Mouse (Mus musculus): ENCODE measurements around the gene Ppp1r9a. TPM values are rescaled to one million over a fixed set of nuclear protein-coding genes. Genes with fewer than 3 reads are reported as not detected.

The Ppp1r9a gene
- polyA plus RNA-seq, 1 experiment from 2014 or later: 17.8 TPM

DNA sequence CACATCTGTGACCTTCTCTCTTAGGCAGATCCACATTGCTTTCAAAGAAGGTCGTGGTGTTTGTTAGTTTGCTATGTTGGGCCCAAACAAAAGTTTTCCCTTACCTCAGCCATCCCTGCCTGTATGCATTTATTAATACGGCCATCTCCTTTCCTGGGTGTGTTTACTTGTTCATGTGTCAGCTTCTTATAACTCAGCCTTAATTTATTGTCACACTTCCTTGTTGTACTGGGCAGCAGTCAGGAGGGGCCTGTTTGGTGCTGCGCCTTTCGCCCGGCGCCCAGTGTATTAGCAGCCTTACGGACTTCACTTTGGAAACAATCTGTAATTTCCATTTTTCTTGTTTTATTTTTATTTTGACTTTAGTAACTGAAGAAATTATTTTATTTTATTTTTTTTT, 201.5 kb downstream of the Ppp1r9a start:
- 90% methylated on average over 7 of the region's 7 CpGs for WGBS
- no peak overlapping the region for H3K4me3 ChIP-seq (ENCODE audit: low read depth, low read length)
- DNase-seq (ENCODE audit: low spot score, missing footprints): no peak
- no peak overlapping the region for H3K27ac ChIP-seq (ENCODE audit: low read depth, low read length)
- no peak overlapping the region for H3K9ac ChIP-seq (ENCODE audit: low read length)
- no peaks in the 10 kb centered on the region for H3K36me3 ChIP-seq (ENCODE audit: control insufficient read depth, insufficient read depth, low read length)
- no peak for ATAC-seq (ENCODE audit: low FRiP score)
- H3K27me3 ChIP-seq (ENCODE audit: control insufficient read depth, insufficient read depth, low read length): no peaks in the 10 kb centered on the region
- H3K9me3 ChIP-seq (ENCODE audit: control insufficient read depth, low read length): no peaks in the 10 kb centered on the region
- no peak overlapping the region for H3K4me2 ChIP-seq
- H3K4me1 ChIP-seq (ENCODE audit: control insufficient read depth, insufficient read depth, low read length): no peaks in the 10 kb centered on the region

DNA sequence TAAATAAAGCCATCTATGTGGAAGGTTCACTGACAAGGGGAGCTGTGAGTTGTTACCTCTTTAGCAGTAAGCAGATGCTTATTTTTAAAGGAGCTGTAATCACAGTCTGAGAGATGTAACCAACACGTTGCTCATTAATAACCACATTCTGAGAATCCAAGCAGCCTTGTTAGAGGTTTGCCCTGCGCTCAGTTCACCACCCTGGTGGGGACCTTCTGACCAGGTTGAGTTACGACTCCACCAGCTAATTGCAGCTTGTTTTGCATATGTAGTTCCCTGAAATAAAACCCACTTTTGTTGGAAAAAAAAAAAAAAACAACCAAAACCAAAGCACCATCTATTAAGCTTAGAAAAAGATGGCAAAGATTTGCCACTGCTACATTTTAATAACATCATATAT, 205.8 kb downstream of the Ppp1r9a start:
- DNase-seq (ENCODE audit: low spot score, missing footprints): no peak
- Histone ChIP-seq H3K4me2 (no peak overlapping the region), H3K4me1 (ENCODE audit: control insufficient read depth, insufficient read depth, low read length) (peaks cover 6% of the 10 kb centered on the region), H3K27me3 (ENCODE audit: control insufficient read depth, insufficient read depth, low read length) (no peaks in the 10 kb centered on the region), H3K9me3 (ENCODE audit: control insufficient read depth, low read length) (no peaks in the 10 kb centered on the region), H3K9ac (ENCODE audit: low read length) (no peak overlapping the region), H3K36me3 (ENCODE audit: control insufficient read depth, insufficient read depth, low read length) (no peaks in the 10 kb centered on the region), H3K4me3 (ENCODE audit: low read depth, low read length) (no peak overlapping the region), H3K27ac (ENCODE audit: low read depth, low read length) (no peak overlapping the region)
- WGBS: 58% methylated on average over 3 of the region's 3 CpGs
- ATAC-seq (ENCODE audit: low FRiP score): no peak

DNA sequence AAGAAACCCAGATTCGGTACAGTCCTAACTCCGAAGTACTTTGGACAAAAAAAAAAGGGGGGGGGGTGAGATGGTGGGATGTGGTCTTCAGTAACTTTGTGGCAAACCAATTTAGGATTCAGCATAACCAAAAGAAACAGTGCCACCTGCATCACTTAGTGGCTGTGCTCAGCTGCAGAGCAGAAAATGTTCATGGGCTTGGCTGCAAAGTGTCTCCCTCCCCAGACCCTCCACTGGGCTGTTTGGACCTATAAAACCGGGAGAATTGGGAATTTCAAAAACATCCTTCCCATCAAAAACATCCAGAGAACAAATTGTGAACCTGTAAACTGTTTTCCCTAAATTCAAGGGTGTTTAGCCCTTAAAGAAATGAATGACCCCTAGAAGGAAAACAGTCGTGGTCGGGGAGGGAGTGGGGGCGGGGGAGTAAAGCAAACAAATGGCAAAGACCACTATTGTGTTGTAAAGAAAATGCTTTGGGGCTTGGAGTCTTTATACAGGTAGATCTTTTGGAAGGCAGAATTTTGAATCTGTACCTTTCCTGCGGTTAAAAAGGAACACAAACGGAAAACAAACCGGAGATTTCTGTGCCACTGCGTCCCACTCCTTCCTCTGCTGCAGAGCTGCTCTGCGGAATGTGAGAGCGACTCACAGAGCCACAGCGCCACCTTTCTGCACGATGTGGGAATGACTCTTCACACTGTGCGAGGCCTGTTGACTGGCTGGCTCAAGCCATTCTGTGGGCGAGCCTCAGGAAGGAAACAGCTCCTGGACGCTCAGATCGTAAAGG, 207.4 kb downstream of the Ppp1r9a start:
- DNase-seq (ENCODE audit: low spot score, missing footprints): peak; percentile 98
- no peak overlapping the region for H3K27ac ChIP-seq (ENCODE audit: low read depth, low read length)

DNA sequence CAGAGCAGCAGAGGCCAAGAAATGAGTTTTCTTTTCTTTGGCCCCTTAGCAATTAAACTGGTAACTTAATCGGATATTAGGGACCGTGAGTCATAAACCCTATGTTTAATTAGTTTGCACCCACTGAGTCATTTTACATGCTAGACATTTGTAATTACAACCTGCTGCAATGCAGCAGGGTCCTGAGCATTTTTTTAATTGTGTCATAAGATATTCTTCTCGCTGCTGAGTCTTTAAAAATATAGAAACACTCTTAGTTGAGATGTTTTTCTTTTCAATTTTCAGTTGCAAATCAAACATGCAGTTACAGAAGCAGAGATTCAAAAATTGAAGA, 208.0 kb downstream of the Ppp1r9a start:
- Histone ChIP-seq H3K4me3 (ENCODE audit: low read depth, low read length) (no peak overlapping the region), H3K36me3 (ENCODE audit: control insufficient read depth, insufficient read depth, low read length) (no peaks in the 10 kb centered on the region), H3K27ac (ENCODE audit: low read depth, low read length) (no peak overlapping the region), H3K9me3 (ENCODE audit: control insufficient read depth, low read length) (no peaks in the 10 kb centered on the region), H3K9ac (ENCODE audit: low read length) (no peak overlapping the region), H3K4me1 (ENCODE audit: control insufficient read depth, insufficient read depth, low read length) (peaks cover 12% of the 10 kb centered on the region), H3K27me3 (ENCODE audit: control insufficient read depth, insufficient read depth, low read length) (no peaks in the 10 kb centered on the region), H3K4me2 (no peak overlapping the region)
- DNase-seq (ENCODE audit: low spot score, missing footprints) (no peak), ATAC-seq (ENCODE audit: low FRiP score) (no peak)
- WGBS: 35% methylated on average over 3 of the region's 3 CpGs

More for the DNA sequence above, 207.4 kb downstream of the Ppp1r9a start:
- 6% methylated on average over 18 of the region's 18 CpGs for WGBS
- H3K9me3 ChIP-seq (ENCODE audit: control insufficient read depth, low read length): no peaks in the 10 kb centered on the region
- H3K9ac ChIP-seq (ENCODE audit: low read length): peak overlapping the region; percentile 54
- H3K4me2 ChIP-seq: peak overlapping the region; percentile 52
- ATAC-seq (ENCODE audit: low FRiP score): peak; percentile 97
- no peaks in the 10 kb centered on the region for H3K36me3 ChIP-seq (ENCODE audit: control insufficient read depth, insufficient read depth, low read length)
- no peaks in the 10 kb centered on the region for H3K27me3 ChIP-seq (ENCODE audit: control insufficient read depth, insufficient read depth, low read length)
- H3K4me3 ChIP-seq (ENCODE audit: low read depth, low read length): peak overlapping the region; percentile 26
- H3K4me1 ChIP-seq (ENCODE audit: control insufficient read depth, insufficient read depth, low read length): peaks cover 12% of the 10 kb centered on the region

DNA sequence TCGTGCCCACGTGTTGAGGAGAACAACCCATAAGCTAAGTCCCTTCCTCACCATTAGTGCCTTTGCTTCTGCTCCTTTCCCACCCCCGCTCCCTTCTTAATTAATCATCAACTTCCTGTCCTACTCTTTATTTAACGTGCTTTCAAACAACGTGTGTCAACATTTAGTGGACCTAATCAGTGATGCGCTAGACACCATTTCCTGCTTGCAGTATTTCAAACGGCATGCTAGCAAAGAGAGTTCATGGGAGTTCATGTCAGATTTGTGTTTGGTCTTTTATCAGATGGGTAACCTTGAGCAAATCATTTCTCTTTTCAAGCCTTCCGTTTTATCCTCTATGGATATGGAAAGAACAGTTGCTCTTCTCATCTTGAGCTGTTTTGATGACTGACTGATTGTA, 210.4 kb downstream of the Ppp1r9a start:
- H3K36me3 ChIP-seq (ENCODE audit: control insufficient read depth, insufficient read depth, low read length): no peaks in the 10 kb centered on the region
- no peak overlapping the region for H3K4me3 ChIP-seq (ENCODE audit: low read depth, low read length)
- H3K4me1 ChIP-seq (ENCODE audit: control insufficient read depth, insufficient read depth, low read length): peaks cover 12% of the 10 kb centered on the region
- 73% methylated on average over 8 of the region's 8 CpGs for WGBS
- ATAC-seq (ENCODE audit: low FRiP score) (no peak), DNase-seq (ENCODE audit: low spot score, missing footprints) (no peak)
- H3K9ac ChIP-seq (ENCODE audit: low read length): no peak overlapping the region
- H3K27me3 ChIP-seq (ENCODE audit: control insufficient read depth, insufficient read depth, low read length): no peaks in the 10 kb centered on the region
- H3K9me3 ChIP-seq (ENCODE audit: control insufficient read depth, low read length): no peaks in the 10 kb centered on the region
- H3K4me2 ChIP-seq: no peak overlapping the region
- H3K27ac ChIP-seq (ENCODE audit: low read depth, low read length): no peak overlapping the region

DNA sequence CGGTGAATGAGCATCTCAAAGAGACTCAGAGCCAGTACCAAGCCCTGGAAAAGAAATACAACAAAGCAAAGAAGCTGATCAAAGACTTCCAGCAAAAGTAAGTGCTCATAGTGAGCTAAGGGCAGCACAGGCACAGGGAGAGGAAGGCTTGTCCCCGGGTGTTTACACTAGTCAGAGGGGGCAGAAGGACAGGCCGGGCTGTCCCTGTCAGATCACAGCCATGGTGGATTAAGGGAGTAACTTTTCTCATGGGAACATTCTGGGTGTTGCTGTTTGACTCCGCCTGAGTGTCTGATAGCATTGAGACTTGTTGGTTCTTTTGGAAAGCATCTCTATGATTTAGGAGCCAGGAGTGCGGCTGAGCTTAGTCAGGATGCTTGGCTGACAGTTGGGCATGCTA, 211.0 kb downstream of the Ppp1r9a start:
- no peak overlapping the region for H3K27ac ChIP-seq (ENCODE audit: low read depth, low read length)
- no peaks in the 10 kb centered on the region for H3K36me3 ChIP-seq (ENCODE audit: control insufficient read depth, insufficient read depth, low read length)
- no peak overlapping the region for H3K4me2 ChIP-seq
- DNase-seq (ENCODE audit: low spot score, missing footprints): no peak
- ATAC-seq (ENCODE audit: low FRiP score): no peak
- H3K4me3 ChIP-seq (ENCODE audit: low read depth, low read length): no peak overlapping the region
- no peak overlapping the region for H3K9ac ChIP-seq (ENCODE audit: low read length)
- H3K9me3 ChIP-seq (ENCODE audit: control insufficient read depth, low read length): no peaks in the 10 kb centered on the region
- 55% methylated on average over 5 of the region's 5 CpGs for whole genome bisulfite sequencing
- H3K4me1 ChIP-seq (ENCODE audit: control insufficient read depth, insufficient read depth, low read length): peaks cover 12% of the 10 kb centered on the region
- H3K27me3 ChIP-seq (ENCODE audit: control insufficient read depth, insufficient read depth, low read length): no peaks in the 10 kb centered on the region

DNA sequence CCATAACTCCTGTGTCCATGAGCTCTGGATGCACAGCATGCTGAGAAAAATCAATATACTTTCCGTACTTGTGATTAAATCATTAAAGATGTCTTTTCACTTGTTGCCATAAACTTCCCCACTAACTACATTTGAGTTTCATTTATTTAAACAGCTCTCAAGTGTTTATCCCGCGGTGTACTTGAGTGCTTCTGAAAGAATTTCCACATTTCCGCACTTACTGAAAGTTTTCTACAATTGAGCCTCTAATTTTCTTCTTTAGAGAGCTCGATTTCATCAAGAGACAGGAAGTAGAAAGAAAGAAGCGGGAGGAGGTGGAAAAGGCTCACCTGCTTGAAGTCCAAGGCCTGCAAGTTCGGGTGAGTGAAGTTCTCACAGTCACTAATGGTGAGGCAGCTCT, 212.1 kb downstream of the Ppp1r9a start:
- Histone ChIP-seq H3K9me3 (ENCODE audit: control insufficient read depth, low read length) (no peaks in the 10 kb centered on the region), H3K27me3 (ENCODE audit: control insufficient read depth, insufficient read depth, low read length) (no peaks in the 10 kb centered on the region), H3K27ac (ENCODE audit: low read depth, low read length) (no peak overlapping the region), H3K4me3 (ENCODE audit: low read depth, low read length) (no peak overlapping the region), H3K9ac (ENCODE audit: low read length) (no peak overlapping the region), H3K36me3 (ENCODE audit: control insufficient read depth, insufficient read depth, low read length) (no peaks in the 10 kb centered on the region), H3K4me1 (ENCODE audit: control insufficient read depth, insufficient read depth, low read length) (peaks cover 8% of the 10 kb centered on the region), H3K4me2 (no peak overlapping the region)
- DNase-seq (ENCODE audit: low spot score, missing footprints): no peak
- ATAC-seq (ENCODE audit: low FRiP score): no peak
- 91% methylated on average over 7 of the region's 7 CpGs for WGBS

DNA sequence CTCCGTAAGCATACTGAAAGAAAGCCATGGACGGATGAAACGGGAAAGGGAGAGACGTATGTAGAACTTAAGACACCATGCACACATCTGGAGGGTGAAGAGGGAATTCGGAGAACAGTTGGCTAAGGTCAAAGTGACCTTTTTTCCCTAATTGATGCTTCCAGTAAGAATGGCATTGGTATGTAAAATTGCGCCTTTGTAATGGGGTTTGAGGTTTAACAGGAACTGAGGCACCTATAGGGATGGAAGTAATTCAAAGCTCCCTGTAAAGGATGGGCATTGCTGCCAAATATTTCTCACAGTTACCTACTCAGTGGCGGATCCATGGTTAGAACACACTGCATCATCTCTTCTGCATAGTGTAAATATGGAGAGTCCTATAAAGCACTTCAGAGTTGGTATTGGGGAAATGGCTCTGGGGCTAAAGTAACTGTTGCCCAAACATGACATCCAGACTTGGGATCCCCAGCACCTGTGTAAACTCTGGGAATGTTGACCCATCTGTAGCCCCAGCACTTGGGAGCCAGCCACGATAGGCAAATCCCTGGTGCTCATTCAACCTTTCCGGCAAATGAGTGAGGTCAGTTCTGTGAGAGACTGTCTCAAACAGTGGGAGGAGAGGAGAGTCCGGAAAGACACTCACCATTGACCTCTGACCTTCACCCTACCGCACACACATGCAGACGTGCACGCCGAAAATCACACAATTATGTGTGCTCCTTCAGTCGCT, 216.6 kb downstream of the Ppp1r9a start:
- H3K9ac ChIP-seq (ENCODE audit: low read length): no peak overlapping the region
- WGBS: 86% methylated on average over 15 of the region's 15 CpGs
- DNase-seq (ENCODE audit: low spot score, missing footprints): no peak

DNA sequence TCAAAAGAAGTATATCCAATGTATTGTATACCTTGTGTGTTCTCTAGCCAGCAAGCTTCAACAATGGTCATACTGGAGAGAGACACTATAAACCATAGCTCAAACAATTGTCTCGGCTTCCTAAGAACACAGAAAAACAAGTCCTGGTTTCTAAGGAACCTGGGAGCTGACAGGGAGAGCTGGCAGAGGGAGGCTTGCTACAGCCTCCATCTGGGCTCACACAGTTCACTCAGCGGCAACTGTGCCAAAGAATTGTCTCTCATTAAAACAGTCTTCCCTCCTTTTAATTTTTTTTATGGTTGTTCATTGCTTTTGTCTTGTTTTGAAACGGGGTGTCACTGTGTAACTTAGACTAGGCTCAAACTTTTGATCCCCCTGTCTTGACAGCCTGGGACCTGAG, 217.5 kb downstream of the Ppp1r9a start:
- Histone ChIP-seq H3K27me3 (ENCODE audit: control insufficient read depth, insufficient read depth, low read length) (no peaks in the 10 kb centered on the region), H3K36me3 (ENCODE audit: control insufficient read depth, insufficient read depth, low read length) (no peaks in the 10 kb centered on the region), H3K4me1 (ENCODE audit: control insufficient read depth, insufficient read depth, low read length) (no peaks in the 10 kb centered on the region), H3K27ac (ENCODE audit: low read depth, low read length) (no peak overlapping the region), H3K4me2 (no peak overlapping the region), H3K9ac (ENCODE audit: low read length) (no peak overlapping the region), H3K4me3 (ENCODE audit: low read depth, low read length) (no peak overlapping the region), H3K9me3 (ENCODE audit: control insufficient read depth, low read length) (no peaks in the 10 kb centered on the region)
- DNase-seq (ENCODE audit: low spot score, missing footprints) (no peak), ATAC-seq (ENCODE audit: low FRiP score) (no peak)
- WGBS: 63% methylated on average over 3 of the region's 3 CpGs

More for the DNA sequence above, 216.6 kb downstream of the Ppp1r9a start:
- no peaks in the 10 kb centered on the region for H3K27me3 ChIP-seq (ENCODE audit: control insufficient read depth, insufficient read depth, low read length)
- H3K9me3 ChIP-seq (ENCODE audit: control insufficient read depth, low read length): no peaks in the 10 kb centered on the region
- ATAC-seq (ENCODE audit: low FRiP score): no peak
- no peak overlapping the region for H3K27ac ChIP-seq (ENCODE audit: low read depth, low read length)
- no peaks in the 10 kb centered on the region for H3K4me1 ChIP-seq (ENCODE audit: control insufficient read depth, insufficient read depth, low read length)
- no peak overlapping the region for H3K4me2 ChIP-seq
- no peak overlapping the region for H3K4me3 ChIP-seq (ENCODE audit: low read depth, low read length)
- H3K36me3 ChIP-seq (ENCODE audit: control insufficient read depth, insufficient read depth, low read length): no peaks in the 10 kb centered on the region

All from midbrain, embryonic 11.5 days (tissue).